Mouse (Mus musculus) adrenal gland, adult (tissue): Measurements from ENCODE around the gene Fank1.
A peak's percentile ranks its signal among the peaks of the same experiment; 100 is the strongest.

ENCODE experiments used
- DNase-seq, 2 experiments: peaks; one replicate each; pipeline ENCODE4 v3.0.0; 2022 to 2023; ENCODE audit warnings: low spot score in 1 of 2; ENCODE audit not compliant: inconsistent age in 2 of 2

The Fank1 gene

DNA sequence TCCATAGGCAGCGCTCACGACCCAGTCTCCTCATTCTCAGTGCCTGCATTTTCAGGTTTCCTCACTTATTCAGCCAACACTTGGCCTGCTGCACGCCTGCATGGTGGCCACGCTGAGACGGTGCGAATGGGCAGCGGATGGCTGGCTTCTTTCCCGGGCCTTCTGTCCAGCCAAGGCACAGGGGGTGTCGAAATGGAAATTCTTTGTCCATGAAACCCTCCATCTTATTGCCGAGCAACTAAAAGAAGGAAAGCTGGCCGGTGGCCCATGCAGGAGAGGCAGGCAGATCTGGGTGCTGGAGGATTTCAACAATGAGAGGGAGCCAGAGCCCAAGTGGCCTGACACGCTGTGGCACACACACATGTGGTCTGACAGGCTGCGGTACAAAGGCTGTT lies 10.8 kb upstream of the Fank1 start:
- DNase-seq = peak in 1 of 2 experiments; percentile 78

DNA sequence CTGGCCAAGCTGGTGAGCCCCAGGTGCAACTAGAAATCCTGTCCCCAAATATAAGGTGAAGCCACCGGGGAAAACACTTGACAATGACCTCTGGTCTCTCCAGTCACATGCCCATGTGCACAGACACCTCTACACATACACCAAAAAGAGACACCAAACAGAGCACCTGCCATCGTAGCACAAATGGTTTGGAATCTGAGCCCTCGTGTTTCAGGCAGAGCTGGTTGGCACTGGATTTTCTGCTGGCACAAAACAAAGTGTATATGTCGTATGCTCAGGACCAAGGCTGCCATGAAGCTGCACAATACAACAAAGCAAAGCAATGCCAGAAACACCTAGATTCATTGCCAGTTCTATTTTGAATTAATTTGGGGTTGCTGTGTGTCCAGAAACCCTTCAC lies 8.6 kb upstream of the Fank1 start:
- no peak for DNase-seq

DNA sequence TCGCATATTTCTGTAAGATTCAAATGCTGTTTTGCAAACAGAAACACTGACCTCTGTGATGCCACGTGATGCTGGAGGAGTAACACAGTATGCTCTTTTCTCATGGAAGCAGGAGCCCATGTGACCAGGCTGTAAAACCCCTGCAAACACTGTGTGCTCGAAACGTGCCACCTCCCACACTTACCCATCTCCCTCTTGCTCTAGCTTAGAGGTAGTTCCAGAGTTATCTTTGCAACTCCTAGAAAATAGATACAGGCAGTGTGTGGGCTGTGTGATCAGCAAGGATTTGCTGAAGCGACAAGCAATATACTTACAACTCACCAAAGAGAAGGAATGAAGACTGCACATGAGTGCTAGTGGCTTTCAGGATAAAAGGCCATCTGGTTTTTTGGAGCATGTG lies 8.1 kb upstream of the Fank1 start:
- DNase-seq = no peak

DNA sequence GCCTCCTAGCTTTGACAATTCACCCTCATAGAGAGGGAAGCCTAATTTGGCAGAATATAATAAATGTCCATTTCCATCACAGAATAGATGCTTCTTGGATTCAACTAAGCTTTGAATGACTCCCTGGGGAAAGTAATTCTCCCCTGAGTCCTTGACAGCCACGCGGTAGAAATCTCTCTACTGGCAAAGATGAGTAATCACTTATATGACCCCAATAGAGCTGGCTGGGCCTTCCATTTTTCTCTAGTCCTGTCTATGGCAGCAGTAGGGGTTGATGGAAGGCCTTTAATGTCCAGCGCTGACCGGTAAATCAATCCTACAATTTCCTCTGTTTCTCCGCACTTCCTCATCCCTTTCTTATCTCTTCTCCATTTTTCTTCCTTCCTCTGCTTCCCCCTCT lies 1.5 kb upstream of the Fank1 start:
- peak; percentile 59 to 86 for DNase-seq

DNA sequence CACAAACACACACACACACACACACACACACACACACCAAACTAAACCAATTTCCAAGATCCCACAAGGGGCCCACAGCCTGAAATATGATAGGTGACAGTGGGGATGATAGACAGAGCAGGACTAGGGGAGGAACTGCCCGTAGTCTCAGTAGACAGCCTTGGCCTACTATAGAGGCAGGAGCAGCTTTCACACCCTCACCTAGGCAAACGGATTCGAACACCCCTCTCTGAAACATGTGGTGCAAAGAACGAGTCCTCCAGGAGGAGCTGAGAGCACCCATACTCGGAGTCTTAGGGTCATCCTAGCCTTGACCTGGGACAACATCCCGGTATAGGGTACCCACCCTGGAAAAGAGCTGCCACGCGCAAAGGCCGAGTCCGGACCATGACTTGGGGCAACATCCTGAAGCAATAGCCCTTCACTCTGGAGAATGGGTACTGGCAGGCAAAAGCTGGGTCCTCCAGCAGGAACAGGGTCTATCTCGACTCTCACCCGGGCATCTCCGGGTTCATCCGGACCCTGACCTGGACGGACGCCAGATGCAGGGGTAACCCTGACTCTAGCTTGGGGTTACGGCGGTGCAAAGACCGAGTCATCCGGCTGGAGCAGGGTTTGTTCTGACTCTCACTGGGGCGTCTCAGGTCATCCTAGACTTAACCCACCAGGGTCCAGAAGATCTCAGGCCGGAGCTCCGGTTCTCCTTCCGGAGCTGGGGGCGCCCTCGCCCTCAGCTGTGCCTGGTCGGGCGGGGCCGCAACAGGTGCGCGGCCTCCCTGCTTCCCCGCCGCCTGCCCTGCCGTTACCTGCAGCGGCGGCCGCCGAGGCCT lies 650 bp upstream of the Fank1 start:
- DNase-seq = peak; percentile 57 to 86

DNA sequence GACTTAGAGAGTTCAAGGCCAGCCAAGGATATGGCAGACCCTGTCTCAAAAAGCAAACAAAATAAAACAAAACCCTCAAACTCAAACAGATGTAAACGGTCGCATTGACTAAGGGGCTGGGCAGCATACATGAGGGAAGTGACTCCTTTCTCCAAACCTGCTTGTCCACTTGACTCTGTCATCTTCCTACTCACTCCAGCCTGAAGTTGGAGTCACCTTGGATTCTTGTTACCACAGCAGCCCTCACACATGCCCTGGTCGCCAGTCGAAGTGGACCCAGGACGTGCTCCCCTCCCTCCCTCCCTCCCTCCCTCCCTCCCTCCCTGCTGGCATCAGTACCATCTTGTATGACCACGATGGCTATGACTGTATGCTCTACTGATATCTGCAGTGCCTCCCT lies 4.9 kb downstream of the Fank1 start:
- DNase-seq = no peak

DNA sequence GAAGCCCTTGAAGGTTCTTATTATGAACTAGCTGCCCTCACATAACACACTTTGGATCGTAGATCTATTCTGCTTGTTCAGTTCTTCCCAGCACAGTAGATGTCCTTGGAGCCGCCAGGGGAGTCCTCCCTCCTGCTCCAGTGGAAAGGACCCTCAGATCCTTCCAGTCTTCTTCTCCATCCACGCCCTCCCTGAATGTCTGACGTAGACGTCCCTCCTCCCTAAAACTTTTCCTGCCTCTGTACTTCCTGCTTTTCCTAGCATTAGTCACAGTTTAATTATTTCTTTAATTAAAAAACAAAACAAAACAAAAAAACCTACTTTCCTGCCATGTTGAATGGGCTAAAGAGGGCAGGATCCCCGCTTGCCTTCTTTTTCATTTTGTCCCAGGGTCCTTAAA lies 5.3 kb downstream of the Fank1 start:
- DNase-seq = no peak

DNA sequence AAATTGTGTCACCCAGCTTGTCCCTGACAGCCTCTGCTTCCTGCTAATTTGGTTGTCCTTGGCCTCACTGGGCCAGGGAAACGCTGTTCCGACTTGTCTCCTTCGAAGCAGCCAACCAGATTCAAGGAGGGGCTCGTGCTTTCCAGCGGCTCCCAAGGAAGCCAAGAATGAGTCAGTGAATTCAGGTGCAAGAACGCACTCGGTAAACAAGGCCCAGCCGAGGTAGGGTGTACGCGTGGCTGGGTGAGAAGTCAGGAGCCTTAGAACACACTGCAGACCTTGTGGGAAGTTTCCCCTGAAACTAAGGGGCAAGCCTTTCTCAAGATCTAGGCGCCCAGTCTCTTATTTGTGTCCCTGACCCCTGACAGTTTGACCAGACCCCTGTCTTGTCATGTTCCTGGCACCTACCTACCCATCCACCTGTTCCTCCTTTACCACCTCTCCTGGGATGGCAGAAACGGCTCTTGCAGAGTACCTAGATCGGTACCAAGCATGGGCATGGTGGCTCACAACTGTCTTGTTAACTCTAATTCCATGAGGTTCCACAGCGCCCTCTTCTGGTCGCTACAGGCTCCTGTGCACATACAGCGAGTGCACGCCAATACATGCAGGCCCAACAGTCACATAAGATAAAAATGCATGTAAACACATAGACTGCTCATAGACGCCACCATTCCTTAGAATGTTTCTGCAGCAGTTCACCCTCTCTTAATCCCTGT lies 6.2 kb downstream of the Fank1 start, which contains the start of gene Dhx32:
TSS of gene Dhx32 (minus strand) at position 10 of the 719 bp plus-strand sequence.
- DNase-seq = peak; percentile 83 to 94

DNA sequence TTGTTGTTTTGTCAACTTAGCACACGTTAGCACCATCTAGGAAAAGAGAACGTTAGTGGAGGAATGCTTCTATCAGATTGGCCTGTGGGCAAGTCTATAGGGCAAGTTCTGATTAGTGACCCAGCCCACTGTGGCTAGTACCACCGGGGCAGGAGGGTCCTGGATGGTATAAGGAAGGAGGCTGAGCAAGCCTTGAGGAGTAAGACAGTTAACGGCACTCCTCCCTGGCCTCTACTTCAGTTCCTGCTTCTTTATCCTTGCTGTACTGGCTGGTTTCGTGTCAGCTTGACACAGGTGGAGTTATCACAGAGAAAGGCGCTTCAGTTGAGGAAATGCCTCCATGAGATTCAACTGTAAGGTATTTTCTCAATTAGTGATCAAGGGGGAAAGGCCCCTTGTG lies 10.9 kb downstream of the Fank1 start:
- DNase-seq = no peak

DNA sequence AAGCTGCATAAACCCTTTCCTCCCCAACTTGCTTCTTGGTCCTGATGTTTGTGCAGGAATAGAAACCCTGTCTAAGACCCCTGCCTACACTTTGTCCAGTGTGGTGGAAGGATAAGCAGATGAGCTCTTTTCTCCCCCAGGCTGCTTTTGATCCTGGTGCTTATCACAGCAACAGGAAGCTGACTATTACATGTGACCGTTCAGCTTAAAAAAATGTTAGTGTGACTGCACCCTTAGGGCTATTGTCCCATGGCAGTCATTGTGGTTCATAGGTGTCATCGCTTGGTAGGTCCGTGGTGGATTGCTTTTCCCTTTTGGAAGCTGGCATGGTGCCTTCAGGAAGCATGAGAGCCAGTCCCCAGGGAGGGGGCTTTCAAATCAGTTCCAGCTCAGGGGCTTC lies 11.5 kb downstream of the Fank1 start:
- DNase-seq = no peak

DNA sequence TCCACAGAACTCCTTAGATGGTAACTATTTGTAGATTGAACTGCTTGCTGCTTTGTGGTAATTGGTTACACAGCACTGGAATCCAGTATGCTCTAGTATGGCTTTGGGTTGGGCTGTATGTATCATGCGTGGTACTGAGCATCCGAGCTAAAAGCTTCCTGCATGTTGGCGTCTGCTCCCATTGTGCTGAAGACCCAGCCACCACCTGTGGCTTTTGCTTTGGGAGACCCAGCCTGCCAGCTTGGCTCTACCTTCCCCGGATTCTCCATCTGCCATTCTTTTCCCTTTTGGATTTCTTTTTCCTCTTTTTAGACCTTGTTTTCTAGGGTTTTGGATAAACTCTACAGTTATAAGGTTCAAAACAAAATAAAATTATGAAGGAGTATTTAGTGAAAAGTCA lies 13.5 kb downstream of the Fank1 start:
- DNase-seq = no peak

DNA sequence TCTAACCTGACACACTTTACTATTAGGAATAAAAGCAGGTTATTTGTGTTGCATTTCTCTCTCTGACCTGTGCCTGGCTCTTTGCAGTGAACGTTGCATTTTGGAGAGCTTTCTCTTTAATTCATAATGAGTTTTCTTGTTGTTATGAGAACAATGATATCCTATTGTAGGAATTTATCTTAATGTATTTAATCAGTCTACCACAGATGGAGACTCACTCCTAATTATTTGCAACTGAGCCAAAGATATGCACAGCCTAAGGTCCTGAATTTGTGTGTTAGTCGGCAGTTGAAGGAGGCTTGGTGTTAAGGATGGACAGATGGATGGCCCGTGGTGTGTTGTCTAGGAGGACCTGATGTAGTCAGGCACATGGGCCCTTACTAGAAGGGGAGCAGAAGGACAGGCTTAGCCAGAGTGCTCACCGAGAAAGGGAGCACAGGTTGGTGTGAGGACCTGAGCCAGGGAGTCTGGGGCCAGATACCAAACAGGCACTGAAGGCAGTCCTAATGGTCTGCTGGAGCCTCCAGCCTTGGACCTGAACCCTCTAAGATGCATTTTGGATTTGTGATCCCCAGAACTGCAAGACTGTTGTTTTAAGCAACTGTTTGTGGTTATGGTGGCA lies 14.1 kb downstream of the Fank1 start:
- no peak for DNase-seq

DNA sequence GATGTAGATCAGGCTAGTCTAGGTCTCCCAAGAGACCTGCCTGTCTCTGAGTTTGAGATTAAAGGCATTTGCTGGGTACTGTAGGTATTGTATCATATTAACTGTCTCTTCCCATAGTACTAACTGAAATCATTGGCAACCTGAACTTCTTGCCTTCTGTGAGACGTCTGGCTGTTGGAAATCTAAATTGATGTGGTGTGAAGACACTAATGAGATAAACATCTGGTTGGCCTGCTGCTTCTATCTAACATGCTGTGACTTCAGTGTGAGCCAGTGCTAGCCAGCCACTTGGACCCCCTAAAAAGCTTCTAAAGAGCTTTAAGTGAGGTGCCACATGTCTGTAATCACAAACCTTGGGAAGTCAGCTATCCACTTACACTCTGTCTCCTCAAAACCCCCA lies 16.1 kb downstream of the Fank1 start:
- no peak for DNase-seq

DNA sequence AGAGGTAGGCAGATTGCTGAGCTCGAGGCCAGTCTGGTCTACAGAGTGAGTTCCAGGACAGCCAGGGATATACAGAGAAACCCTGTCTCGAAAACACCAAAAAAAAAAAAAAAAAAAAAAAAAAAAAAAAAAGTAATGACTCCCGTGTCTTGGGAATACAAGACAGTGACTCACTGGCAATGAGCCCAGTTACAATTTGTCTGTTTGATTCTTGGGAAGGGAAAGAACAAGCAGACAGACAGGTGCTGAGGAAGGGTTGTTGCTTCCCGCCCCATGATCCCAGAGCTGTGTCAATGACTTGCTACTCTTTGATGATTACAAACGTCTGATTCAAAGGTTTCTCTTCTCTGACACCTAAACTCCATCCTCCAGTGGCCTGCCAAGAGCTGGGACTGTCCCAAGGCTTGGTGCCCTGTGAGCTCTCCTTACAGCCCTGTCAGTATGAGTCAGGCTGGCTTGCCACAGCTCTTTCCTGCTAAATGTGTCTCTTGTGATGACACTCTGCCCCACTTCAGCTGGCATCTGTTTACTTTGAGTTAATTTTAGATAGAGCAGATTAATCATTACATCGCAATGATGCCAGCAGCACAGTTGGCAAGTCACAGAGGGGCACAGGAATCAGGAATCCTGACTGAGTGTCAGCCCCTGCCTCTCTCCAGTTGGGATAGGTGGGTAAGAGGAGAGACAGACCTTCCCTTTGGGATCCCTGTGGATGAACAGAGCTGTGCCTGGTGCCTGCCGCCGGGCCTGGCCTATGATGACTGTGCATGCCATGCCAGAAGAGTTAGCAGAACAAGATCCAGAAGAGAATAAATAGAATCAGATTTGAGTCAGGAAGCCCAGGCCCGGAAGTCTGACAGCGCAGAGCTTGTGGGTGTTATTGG lies 16.8 kb downstream of the Fank1 start:
- peak; percentile 68 to 91 for DNase-seq

DNA sequence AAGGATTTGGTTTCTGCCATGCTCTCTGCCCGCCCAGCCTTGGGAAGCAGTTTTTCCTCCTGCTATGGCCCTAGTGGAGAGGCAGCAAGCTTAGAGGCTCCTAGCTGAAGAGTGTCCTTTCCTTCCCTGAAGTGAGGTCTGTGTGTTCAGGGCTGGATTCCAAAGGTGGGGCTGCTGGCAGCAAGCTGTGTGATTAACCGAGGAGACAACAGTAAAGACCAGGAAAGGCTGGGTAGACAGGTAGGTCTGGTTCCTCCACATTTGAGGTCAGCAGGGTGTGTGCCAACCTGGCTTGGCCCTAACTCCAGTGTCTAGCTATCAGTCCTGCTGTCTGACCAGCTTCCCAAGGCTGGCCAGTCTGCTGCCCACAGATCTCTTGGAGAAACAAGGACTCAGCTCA lies 18.1 kb downstream of the Fank1 start:
- no peak for DNase-seq

DNA sequence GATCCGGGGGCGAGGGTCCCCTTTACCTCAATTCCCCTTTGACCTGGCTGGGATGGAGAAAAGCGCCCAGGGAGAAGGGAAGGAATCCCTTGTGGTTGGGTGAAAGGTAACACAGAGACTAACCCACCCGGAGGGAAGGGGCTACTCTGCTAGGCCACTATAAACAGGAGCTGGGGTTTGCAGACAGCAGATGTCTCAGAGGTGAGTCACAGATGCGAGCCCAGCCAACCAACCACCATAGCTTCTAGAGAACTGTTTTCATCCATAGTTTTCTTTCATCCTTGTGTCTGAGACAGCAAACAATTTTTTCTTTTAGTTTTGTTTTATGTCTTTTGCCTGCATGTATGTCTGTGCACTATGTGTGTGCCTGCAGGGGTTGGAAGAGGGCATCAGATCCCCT lies 23.3 kb downstream of the Fank1 start:
- no peak for DNase-seq

DNA sequence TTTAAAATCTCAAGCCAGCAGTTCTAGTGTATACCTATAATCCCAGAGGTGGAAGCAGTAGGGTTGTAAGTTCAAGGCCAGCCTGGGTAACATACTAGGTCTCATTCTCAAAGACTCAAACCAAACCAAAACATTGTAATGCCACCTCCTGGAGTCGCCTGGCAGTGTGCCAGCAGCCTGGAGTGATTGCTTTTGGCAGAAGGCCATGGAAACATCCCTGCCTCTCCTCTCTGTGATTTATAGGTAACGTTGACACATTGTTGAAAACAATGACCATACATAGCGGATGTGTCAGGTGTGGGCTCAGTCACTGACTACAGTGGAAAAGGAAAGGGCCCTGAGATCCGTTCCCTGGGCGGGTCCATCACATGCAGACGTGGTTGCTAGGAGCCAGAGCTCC lies 25.2 kb downstream of the Fank1 start:
- DNase-seq = peak in 1 of 2 experiments; percentile 59

DNA sequence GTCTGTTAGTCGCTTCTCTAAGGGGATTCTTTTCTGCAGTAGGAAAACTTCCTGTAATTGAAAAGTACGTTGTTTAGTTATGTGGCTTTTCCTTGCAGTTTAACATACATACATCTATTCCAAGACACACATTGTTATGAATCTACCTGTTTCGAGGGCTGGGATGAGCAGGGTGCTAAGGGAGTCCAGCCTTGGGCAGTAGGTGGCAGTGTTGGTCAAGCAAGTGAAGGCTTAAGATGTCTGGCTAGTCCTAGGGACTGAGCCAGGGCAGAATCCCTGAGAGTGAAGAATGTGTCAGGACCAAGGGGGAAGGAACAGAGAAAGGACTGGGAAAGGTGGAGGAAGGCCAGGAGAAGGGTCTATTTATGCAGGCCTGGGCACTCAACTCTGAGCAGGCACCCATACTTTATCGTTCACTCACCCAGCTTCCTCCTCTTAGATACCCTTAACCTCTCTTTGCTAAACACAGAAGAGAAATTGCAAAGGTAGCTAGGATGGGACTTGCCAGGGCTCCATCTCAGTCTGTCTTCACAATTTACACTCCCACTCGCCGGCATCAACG lies 29.0 kb downstream of the Fank1 start:
- DNase-seq = peak; percentile 67 to 87

DNA sequence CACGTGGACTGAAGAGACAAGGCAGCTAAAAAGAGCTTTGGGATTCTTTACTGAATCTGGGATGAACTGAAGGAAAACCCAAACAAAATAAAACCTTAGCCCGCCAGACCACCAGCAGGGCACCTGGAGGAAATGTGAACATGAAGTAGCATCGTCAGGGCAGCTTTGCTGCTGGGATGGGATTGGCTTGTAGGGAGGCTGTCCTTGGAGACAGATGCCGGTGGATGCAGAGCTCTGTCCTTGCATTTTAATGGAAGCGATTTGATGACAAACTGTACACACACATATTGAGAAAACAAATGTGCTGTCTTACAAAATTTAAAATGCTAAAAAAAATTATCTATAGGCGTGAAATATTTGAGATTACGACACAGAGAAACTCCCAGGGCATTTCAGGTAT lies 36.3 kb downstream of the Fank1 start:
- no peak for DNase-seq

DNA sequence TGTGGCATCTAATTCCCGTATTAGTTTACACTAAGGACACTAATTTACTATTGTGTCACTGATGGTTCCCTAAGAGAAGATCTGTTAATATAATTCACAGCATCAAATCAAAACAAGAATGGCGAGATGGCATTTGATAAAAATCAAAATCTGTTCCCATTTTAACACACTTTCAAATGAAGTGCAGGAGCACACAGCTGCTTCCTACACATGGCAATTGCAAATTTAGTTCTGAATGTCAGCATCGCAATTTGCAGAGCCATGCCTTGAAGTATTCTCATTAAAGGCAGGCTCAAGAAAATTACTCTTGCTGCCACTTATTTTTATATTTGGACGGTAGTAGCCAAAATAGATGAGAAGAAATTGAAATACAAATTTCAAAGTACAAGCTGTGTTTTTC lies 36.7 kb downstream of the Fank1 start:
- no peak for DNase-seq

DNA sequence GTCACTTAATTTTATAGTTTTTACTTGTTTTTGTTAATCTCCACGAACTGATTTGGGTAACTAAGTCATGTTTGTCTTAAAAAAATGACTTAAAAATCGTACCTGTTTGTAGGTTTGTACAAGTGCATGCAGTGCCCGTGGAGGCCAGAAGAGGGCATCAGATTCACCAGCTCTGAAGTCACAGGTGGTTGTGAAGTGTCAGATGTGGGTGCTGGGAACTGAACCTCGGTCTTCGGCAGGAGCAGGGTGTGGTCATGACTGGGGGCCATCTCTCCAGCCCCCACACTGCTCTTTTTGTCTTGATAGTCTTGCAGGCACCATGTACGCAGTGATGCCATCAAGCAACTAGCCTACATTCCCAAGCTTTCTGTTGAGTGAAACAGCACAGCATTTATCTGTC lies 47.1 kb downstream of the Fank1 start:
- DNase-seq = no peak
